Mouse (Mus musculus) heart, adult 10 weeks (tissue): ENCODE results near the gene Ankrd49. TPM values are rescaled to one million over a fixed set of nuclear protein-coding genes. Genes with fewer than 3 reads are reported as not detected.

Experiments
- polyA plus RNA-seq: library from polyadenylated mRNA; stranded (reverse); fragments of 350-450 nt; fragmentation: Illumina TruSeq; extraction: RNeasy Lipid Tissue Mini Kit (QIAGEN cat#74804); gene quantifications from one replicate; pipeline ENCODE4 v1.2.3, GENCODE M21; 2014; ENCODE audit warnings: low read depth, low replicate concordance

The Ankrd49 gene
- polyA plus RNA-seq = 10.9 TPM

DNA sequence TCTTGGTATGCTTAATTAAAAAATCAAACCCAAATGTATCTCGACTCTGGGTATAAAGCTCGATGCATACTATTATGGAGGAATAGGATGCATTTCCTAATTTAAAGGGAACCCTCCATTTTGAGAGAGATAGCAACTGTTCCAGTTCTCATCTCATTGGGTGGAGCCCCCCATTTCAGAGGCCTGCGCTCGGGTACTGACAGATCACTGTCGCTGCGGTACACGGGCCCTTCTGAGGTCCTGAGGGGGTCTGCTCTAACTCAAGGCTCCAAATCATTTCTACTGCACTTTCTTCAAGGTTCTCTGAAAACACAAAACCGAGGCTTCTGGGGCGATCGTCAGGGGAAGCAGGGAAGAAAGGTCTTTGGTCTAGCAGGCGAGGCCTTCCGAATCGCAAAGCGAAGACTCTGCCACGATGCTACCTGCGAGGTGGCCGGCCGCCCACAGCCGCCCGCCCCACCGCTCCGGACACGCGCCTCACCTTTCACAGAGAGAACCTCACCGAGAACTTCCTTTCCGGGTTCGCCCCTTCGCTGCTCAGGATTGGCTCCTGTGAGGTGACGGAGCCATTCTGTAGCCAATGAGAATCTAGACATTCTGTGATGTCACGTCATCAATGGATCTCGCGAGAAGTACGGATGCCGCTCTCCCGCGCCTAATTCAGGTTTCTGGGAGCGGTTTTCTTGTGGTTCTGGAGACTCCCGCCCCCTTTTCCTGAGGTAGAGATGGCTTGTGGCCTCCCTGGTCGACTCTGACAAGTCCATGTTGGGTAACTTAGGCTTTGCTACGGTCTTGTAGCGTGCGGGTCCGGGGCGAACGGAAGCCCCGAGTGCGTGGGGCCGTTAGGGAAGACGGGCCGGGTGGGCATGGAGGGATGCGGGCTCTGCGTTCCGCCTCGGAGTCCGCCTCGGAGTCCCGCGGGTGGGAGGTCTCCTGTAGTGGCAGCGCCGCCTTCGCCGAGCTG is at the start of gene Ankrd49, which contains the start of gene Mre11a:
Ankrd49 (minus strand) TSS at position 818 of the 964 bp plus-strand sequence.
Mre11a (plus strand) TSS at position 616 of the 964 bp plus-strand sequence.

DNA sequence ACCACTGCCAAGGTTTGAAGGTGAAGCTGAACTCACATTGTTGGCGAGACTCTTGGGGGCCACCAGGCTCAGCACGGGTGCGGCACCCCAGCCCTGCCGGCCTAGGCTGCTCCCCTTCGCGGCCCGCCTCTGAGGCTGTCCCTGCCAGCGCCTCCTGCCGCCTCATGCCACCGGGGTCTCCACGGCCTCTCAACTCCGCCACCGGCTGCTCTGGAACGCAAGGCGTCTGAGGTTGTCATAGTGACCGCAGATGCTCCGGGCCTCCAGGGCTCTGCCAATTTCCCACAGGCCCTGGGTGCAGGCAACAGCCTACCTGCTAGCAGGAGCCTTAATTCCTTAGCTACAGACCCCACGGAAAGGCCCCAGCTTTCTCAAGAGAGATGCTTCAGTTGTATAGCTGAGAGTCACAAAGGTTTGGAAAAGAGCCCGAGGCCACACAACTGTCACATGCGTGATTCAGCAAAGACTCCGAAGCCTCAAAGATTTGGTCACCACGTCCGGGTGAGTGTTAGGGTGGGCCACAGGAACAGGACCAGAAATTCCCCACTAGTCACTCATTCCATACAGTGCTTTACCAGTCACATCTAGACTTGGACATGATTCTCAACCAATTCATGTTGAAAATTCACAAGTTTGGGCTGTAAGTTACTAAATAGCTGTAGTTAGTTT is 13.7 kb downstream of the Ankrd49 start, which contains the start of gene 1700012B09Rik:
1700012B09Rik (minus strand) TSS at position 228 of the 669 bp plus-strand sequence.

DNA sequence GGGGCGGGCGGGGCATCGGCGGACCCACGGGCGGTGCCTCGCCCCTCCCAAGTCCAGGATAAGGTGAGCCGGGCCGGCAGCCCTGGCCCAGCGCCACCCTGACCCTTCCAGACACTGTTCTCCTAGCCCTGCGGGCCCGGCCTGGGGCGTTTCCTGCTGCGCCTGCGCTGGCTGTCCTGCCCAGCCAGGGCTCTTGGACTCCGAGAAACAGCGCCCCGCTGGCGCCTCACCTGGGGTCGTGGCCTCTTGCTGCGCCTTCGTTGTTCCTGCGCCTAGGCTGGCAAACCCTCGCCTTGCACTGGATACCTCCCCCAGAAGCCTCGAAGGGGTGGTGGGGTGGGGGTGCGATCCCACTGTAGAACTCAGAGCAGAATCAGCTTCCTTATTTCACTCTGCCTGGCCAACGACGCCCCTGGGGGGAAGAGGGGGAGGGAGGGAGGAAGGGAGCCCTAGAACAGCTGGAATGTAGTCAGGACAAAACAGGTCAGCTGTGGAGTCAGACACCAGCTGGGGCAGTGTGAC is 32.6 kb downstream of the Ankrd49 start, which contains the start of gene Fut4:
Fut4 (minus strand) TSS at position 393 of the 522 bp plus-strand sequence.

DNA sequence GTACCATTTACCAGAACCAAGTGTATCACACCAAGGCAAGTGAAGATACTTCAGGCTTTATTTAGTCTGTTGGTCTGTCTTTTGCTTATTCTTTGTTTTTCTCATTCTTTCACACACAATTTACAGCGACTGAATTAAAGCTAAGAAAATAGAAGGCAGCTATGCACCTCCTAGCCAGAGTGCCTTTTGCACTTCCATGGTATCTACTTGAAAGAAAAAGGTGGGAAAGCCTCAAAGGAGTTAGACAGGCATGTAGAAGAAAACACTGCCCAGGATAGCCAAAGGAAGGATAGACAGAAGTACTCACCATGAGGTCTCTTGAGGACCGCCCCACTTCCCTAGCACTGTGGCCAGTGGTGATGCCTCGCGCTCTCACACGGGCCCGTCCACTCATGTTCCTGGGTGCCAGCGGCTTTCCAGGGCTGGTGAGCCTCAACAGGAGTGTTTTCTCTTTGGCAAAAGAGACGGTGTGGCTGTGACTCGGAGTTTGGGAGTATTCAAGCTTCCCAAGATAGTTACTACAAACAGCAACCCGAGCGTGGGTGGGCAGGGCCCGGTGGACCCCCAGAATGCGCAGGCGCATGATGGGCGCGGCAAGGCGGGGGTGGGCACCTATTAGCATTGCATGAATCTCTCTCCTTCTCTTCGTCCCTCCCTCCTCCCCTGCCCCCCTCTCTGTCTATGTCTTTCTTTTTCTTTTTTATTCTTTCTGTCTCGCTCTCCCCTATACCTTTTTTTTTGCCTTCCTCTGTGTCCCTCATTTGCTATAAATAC is 44.3 kb downstream of the Ankrd49 start, which contains the start of gene Piwil4:
Piwil4 (minus strand) TSS at position 583 of the 774 bp plus-strand sequence.

Other genes with a start within 250 kb of the Ankrd49 start
- 32.4 TPM for gene Amotl1, start 139.8 kb downstream of the Ankrd49 start, polyA plus RNA-seq
- gene Piwil4, start 44.1 kb downstream of the Ankrd49 start, polyA plus RNA-seq = not detected
- gene Fut4, start 32.5 kb downstream of the Ankrd49 start, polyA plus RNA-seq = 0.63 TPM
- gene 1700012B09Rik, start 13.8 kb downstream of the Ankrd49 start, polyA plus RNA-seq = not detected
- gene Mre11a, start 202 bp downstream of the Ankrd49 start, polyA plus RNA-seq = 7.4 TPM
- gene Gpr83, start 75.4 kb upstream of the Ankrd49 start, polyA plus RNA-seq = not detected
- not detected for gene Izumo1r, start 119.1 kb upstream of the Ankrd49 start, polyA plus RNA-seq